Mouse (Mus musculus): ENCODE data around the gene Scaf8.

Scaf8 gene

DNA sequence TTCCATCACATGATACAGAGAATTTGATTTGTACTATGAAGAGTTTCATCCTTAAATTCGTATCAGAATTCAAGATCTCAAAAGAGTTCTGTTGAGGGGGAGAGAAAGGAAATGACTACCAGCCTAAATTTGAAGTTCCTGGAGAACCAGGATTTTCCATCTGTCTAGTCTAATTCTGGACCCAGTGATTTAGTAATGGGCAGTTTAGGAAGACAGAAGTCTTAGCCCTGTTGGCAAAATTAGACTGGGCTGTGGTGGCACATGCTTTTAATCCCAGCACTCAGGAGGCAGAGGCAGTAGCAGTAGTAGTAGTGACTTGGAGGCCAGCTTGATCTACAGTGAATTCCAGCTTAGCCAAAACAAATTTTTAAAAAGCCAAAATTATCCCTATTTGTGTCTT is 93.7 kb downstream of the Scaf8 start:
- no peak for DNase-seq

- DNase-seq: no peak
These were observed 94.8 kb downstream of the Scaf8 start for GRCm38 (mm10) chr17:3209581-3209980.

GRCm38 (mm10) chr17:3210134-3210533 is 95.4 kb downstream of the Scaf8 start:
- DNase-seq: no peak

- no peak for DNase-seq
These were observed 97.3 kb downstream of the Scaf8 start for GRCm38 (mm10) chr17:3212105-3212504.

DNA sequence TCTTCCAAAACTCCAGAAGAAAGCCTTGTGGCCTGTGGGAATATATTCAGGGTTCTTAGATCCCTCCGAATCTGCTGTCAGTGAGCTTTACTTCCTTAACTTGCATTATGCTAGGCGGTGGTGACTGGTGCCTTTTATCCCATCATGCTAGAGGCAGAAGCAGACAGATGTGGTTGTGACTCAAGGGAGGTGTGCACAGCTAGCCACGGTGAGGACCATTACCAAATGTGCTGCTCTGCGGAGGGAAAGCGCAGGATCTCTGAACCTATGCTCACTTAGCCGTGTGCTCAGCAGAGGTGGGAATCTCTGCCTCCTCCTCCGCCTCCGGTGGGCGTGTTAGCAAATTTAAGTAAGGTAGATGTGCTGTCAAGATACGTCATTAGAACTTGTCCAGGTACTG is 98.1 kb downstream of the Scaf8 start:
- DNase-seq: no peak

GRCm38 (mm10) chr17:3214852-3215251 is 100.1 kb downstream of the Scaf8 start:
- no peak for DNase-seq

GRCm38 (mm10) chr17:3217023-3217422 is 102.3 kb downstream of the Scaf8 start:
- DNase-seq: no peak

DNA sequence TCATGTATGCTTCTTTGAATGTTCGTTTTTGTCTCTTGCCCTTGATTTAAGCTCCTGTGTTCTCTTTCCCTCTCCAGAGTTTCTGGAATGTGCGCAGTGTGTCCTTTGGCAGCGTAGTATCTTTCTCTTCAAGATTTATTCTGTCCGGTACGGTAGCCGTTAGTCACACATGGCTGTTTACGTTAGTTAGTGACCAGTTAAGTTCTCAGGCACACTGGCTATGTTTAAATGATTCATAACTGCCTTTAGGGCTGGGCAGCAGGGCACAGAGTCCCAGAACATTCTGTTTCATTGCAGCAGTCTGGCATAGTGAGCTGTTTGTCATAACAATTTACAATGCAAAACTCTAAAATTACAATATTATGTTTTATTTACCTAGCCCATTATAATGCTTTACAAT is 103.6 kb downstream of the Scaf8 start:
- no peak for DNase-seq

GRCm38 (mm10) chr17:3218916-3219315 is 104.1 kb downstream of the Scaf8 start:
- no peak for DNase-seq

DNA sequence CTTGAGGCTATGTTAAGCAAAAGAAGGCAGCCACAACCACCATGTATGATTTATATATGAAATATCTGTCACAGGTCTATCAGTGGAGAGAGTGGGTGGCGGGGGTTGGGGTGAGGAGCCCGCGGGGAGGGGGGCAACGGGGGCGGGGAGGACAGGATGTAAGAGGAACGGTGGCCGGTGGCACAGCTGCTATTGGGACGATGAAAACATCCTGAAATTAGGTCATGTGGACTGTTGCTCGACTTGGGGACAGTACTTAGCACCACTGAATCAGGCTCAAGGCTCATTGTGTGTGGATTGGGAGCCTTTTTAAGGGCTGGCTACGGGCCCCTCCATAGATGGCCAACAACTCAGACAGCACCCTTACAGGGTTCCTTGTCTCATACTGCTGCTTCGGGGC is 105.4 kb downstream of the Scaf8 start:
- DNase-seq: no peak

- no peak for DNase-seq
These were observed 108.3 kb downstream of the Scaf8 start for GRCm38 (mm10) chr17:3223071-3223470.

GRCm38 (mm10) chr17:3223721-3224120 is 108.9 kb downstream of the Scaf8 start:
- no peak for DNase-seq

- peak; percentile 89 to 90 for DNase-seq
These were observed 109.8 kb downstream of the Scaf8 start for GRCm38 (mm10) chr17:3224383-3225106.

GRCm38 (mm10) chr17:3230231-3231000 is 115.6 kb downstream of the Scaf8 start:
- peak; percentile 54 to 55 for DNase-seq

GRCm38 (mm10) chr17:3232626-3233025 is 117.9 kb downstream of the Scaf8 start:
- DNase-seq: no peak

DNA sequence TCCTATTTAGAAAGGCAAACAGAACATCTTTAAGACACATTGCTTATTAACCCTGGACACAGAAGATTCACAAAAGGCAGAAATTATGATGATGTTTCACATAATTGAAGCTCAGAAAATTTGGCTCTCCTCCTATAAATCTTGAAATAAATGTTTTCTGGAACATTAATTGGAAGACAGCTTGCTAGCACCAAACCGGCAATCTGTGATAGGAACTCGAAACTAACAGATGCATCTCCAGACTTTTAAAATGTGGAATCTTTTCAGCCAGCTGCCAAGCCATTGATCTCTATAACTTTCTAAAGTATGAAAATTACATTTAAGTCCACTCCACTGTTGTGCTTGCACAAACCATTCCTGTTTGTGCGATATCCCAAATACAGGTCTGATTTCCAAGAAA is 128.9 kb downstream of the Scaf8 start:
- no peak for DNase-seq

GRCm38 (mm10) chr17:3244881-3245739 is 130.3 kb downstream of the Scaf8 start:
- DNase-seq: no peak

DNA sequence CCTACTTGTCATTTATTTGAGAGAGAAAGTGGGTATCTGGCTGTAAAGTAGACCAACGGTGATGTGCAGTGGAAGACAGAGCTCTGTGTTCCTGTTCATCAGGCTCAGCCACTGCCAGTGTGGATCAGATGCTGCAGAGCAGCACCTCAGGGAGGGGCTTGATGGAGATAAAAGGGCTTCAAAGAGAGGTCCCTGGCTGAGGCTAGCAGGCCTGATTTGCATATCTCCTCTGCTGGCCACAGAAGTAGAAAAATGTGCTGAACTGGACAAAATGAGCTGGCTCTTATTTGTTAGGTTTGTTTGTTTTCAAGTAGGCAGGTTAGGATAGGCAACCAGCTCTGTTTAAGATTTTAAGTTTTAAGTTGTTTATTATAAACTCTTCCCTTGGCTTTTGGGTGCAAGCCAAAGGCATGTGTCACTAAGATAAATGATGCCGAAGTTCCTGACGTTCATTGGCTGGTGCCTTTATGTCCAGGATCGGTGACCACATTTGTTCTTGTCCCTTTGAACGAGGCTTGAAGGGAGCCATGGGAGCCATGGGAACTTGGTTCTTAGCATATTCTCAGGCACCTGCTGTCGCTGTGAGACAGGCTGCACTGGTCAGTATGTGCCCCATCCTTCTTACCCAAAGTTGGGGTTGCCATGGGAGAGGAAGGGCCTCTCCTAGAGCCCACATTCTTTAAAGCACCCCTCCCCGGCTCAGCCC is 132.0 kb downstream of the Scaf8 start:
- DNase-seq: no peak
